Mouse (Mus musculus) kidney, postnatal 10 days (tissue): Measurements from ENCODE around the gene Tmem117.

ENCODE experiments used
- DNase-seq: peaks from one replicate; pipeline ENCODE4 v3.0.0; 2021; ENCODE audit warnings: mixed read lengths

Tmem117 gene

DNA sequence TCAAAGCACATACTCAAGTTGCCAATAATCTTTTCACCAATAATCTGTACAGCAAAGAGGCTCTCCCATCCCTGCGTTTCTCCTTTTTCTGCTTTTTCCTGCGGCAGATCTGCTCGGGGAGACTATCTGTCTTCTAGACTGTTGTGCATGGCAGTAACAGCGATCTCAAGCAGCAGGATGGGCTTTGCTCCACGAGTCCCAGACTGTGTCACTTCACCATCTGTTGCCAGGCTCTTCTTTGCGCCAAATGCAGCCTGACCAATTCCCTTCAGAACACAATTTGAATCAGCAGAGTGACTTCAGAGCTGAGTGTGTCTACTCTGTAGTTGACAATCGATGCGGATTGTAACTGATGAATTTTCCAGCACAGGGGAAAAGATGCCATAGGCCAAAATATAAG, 415.0 kb downstream of the Tmem117 start:
- no peak for DNase-seq

- no peak for DNase-seq
Measured at GRCm38 (mm10) chr15:95047486-95047885, 418.5 kb downstream of the Tmem117 start.

- no peak for DNase-seq
Measured at GRCm38 (mm10) chr15:95049171-95049729, 420.2 kb downstream of the Tmem117 start.

GRCm38 (mm10) chr15:95055081-95055650, 426.1 kb downstream of the Tmem117 start:
- DNase-seq = no peak

DNA sequence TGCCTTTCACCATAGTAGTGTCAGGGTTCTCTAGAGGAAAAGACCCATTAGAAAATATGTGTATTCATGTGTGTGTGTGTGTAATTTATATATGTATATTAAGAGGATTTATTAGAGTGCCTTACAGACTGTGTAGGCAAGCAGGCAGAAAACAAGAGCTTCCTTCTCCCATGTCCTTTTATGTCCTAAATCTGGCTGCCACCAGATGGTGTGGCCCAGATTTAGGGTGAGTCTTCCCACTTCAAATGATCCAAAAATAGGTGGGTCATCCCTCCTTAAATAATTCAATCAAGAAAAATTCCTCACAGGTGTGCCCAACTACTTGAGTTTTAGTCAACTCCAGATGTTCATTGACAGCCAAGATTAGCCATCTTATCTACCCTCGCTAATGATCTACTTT, 439.0 kb downstream of the Tmem117 start:
- DNase-seq = no peak

DNA sequence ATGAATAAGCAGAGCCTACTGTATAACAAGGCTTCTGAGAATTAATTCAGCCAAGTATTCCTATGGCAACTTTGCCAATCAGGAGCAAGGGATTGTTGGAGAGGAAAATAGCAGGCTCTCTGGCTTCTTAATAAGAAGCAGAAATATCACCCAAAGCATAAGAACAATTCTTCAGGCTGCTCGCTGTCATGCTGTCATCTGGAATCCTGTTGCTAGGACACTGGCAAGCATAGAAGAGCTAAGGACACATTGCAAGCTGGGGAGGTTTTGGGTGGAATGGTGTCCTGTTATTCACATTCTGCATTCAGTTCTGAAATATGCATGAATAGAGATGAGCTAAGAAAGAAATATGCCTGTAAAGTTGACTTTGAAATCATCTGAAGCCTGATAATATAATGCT, 439.8 kb downstream of the Tmem117 start:
- no peak for DNase-seq

- DNase-seq = no peak
Measured at GRCm38 (mm10) chr15:95070881-95071280, 441.8 kb downstream of the Tmem117 start.

- DNase-seq = no peak
Measured at GRCm38 (mm10) chr15:95075356-95075755, 446.3 kb downstream of the Tmem117 start.

GRCm38 (mm10) chr15:95081654-95082053, 452.6 kb downstream of the Tmem117 start:
- DNase-seq = no peak

DNA sequence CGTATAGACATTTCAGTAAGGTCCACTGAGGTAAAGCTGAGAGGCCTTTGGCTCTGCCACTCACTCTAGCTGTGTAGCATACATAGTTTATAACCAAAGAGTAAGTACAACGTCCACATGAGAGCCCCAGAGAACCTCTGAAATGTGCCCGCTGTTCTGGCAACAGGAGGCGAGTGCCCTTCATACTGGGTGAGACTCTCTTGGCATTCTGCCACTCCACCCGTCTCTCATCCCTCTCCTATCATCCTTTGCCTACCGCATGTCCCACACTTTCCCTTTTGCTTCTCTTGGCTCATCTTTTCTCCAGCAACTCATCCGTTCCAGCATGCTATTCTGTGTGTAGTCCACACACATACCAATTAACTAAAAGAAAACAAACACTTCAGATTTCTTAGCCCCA, 456.9 kb downstream of the Tmem117 start:
- DNase-seq = no peak

DNA sequence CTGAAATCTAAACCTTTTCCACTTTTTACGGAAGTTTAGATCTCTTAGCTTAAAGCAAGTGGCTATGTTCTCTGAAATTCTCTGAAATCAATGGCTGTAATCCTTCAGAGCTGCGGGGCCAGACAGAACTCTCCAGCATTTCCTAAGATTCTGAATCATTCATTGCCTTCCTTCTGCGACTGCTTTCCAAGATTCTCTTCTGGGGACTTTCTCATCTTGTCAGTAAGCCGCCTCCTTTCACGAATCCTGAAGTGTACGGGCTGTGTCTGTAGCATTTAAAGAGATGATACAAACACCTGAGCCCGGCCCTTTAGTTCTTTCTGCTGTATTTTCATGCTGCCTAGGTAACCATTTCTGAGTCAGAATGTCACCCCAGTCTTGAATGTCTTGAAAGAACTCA, 471.1 kb downstream of the Tmem117 start:
- no peak for DNase-seq

- no peak for DNase-seq
Measured at GRCm38 (mm10) chr15:95101522-95101921, 472.5 kb downstream of the Tmem117 start.

- no peak for DNase-seq
Measured at GRCm38 (mm10) chr15:95107246-95107809, 478.3 kb downstream of the Tmem117 start.

DNA sequence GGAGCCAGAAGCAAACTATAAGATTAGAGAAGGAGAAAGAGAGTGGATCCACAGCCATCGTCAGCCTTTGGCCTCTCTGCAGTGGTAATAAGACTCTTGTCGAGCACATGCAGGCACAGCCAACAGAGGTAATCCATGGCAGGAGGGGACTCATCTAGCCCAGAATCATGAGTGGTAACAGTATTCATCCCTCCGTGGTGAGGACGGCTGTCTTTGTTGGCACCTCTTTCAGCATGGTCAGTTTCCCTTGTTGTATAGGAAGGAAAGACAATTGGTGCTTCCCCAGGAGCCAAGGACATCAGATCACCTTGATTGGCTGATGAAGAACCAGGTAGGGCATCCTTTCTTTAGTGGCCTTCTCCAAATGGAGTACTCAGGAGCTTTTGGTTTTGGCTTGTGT, 479.6 kb downstream of the Tmem117 start:
- no peak for DNase-seq

- no peak for DNase-seq
Measured at GRCm38 (mm10) chr15:95131401-95131800, 502.4 kb downstream of the Tmem117 start.

DNA sequence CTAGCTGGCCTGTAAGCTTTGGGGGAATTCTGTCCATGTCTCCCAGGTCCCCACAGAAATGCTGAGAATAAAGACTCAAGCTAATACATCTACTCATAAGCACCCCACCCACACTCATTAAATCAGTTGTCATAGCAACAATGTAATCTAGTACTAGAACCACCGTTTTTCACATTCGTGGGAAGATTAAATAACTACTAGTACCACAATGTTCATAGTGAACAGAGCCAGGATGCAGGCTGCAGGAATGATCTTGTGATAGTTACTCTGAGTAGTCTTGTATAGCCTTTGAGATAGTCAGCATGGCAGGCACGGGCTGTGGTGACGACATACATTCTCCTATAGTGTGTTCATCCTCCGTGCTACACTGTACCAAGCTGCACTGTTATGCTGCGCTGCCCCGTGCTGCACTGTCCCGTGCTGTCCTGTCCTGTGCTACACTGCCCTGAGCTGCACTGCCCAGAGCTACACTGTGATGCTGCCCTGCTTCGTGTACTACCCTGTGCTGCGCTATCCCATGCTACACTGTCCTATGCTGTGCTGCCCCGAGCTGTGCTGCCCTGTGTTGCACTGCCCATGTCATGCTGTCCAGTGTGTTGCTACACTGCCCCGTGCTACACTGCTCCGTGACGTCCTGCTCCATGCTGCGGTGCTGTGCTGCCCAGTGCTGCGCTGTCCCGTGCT, 507.0 kb downstream of the Tmem117 start:
- DNase-seq = no peak

DNA sequence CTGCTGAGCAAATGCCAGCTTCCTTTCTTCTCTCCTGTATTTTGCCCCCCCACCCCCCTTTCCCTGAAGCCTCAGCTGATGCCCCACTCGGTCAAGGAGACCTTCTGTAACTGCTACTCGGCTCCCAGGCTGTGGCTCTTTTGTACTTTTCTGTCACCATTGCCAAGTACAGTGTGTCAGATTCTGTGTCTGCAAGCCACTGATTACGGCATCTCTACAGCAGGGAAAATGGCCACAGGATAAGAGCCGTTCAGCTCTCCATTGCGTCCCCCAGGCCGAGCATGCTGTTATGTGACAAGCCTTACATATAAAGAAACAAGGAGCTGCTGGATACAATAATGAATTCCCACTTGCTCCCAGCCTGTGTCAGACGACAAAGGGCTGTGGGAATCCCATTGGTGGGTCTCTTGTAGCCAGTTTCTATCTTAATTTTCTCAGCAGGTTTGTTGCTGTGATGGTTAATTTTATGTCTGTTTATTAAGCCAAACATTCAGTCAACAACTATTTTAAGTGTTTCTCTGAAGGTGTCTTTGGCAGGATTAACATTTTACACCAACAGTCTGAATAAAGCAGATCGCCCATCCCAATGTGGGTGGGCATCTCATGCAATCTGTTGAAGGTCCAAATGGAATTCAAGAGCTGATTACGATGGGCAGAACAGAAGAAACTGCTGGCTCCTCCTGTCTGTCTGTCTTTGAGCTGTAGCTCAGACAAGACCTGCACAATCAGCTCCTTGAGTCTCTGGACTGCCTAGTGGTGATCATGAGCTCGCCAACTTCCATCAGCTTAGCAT, 508.2 kb downstream of the Tmem117 start:
- DNase-seq = no peak

DNA sequence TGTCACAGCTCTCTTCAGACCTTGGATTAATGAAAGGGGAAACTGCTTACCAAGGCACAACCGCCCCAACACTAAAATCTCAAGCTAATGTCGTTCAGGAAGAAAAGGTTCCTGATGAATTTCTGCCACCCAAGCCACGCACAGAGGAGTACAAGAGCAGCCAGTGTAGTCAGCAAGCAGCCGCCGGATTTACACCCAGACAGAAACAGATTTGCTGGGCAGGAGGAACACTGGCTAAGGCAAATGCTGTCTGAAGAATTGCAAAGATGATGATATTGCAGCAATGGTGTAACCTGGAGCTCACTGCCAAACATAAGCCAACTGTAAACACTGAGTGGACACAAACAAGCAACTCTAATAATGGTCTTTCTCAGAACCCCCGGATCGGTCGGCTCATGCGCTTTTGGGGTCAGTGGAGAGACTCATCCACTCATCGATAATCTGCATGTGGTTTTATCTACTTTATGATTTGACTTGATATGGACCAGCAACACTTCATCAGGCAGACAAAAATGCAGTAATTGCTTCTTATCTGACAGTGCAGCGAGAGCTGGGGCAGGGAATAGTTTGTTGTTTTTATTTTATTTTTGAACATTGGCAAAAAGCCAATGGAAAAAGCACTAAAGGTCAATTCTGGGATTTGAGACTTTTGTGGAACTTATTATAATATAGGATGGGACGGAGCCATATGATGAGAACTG, 509.8 kb downstream of the Tmem117 start:
- no peak for DNase-seq

DNA sequence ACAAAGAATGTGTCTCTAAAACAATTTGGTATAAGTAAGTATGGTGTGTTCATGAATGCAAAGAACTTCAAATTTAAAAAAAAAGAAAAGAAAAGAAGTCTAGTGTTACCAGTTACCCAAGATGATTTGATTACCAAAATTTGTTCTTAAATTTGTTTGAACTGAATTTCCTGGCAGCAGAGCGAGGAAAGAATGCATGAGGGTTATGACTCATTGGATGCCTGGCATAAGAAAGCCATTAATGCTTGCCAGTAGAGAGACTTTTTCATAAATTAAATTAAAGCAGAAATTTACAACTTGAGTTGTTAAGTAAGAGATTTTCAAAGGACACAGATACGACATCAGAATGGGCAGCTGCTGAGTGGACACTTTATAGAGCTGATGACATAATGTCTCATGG, 515.1 kb downstream of the Tmem117 start:
- DNase-seq = no peak

- no peak for DNase-seq
Measured at GRCm38 (mm10) chr15:95145118-95145517, 516.1 kb downstream of the Tmem117 start.
